Comparison of ENCODE assay signal across 9 mouse cellular contexts in genomic region chr2:116820831-116821745, GRCm38 (mm10). TPM values are rescaled to one million over a fixed set of nuclear protein-coding genes. Genes with fewer than 3 reads are reported as not detected.
DNase-seq lines count a peak whose midpoint lies in the region; ATAC-seq and TF ChIP-seq lines count a peak whose summit lies in the region.
"Had no signal": no experiment of that assay in that cellular context is flagged by ENCODE, and none has a peak within 500 bp of the region (broad histone marks: within the 10 kb centered on the region; RNA-seq: fewer than 3 reads in every experiment).

No protein-coding gene starts in this region.

- H3K4me3 ChIP-seq in intestine, postnatal 0 days (ENCODE audit: low read depth, low read length), result no peak overlapping the region
- no peak overlapping the region for H3K4me3 ChIP-seq in intestine, embryonic 15.5 days (replicated peaks)
- H3K4me3 ChIP-seq in MEL (ENCODE audit: control insufficient read depth in 1 of 2, insufficient read depth in 1 of 2, low read depth in 2 of 2, low read length in 2 of 2), result no peak overlapping the region
- H3K4me3 ChIP-seq in forebrain, embryonic 13.5 days, result no peak overlapping the region

- no peak for ATAC-seq in intestine, postnatal 0 days
- no peak for ATAC-seq in intestine, embryonic 15.5 days
- peak; percentile 66 for ATAC-seq in forebrain, embryonic 13.5 days

- no peak overlapping the region for H3K4me2 ChIP-seq in intestine, postnatal 0 days (replicated peaks; ENCODE audit: low read depth)
- no peak overlapping the region for H3K4me2 ChIP-seq in intestine, embryonic 15.5 days (replicated peaks)
- H3K4me2 ChIP-seq in forebrain, embryonic 13.5 days, result peak overlapping the region; percentile 8; the same call in 1 of the 2 replicates

- no peak overlapping the region for H3K9ac ChIP-seq in intestine, postnatal 0 days (ENCODE audit: low read depth, low read length)
- H3K9ac ChIP-seq in intestine, embryonic 15.5 days, result no peak overlapping the region
- H3K9ac ChIP-seq in MEL (ENCODE audit: control insufficient read depth, low read depth, low read length, poor library complexity, severe bottlenecking), result no peak overlapping the region
- H3K9ac ChIP-seq in forebrain, embryonic 13.5 days, result no peak overlapping the region

- no peaks in the 10 kb centered on the region for H3K27me3 ChIP-seq in intestine, postnatal 0 days (replicated peaks; ENCODE audit: control insufficient read depth, insufficient read depth, low read length)
- H3K27me3 ChIP-seq in intestine, embryonic 15.5 days (replicated peaks), result no peaks in the 10 kb centered on the region
- no peaks in the 10 kb centered on the region for H3K27me3 ChIP-seq in MEL (ENCODE audit: control insufficient read depth in 1 of 2, insufficient read depth in 2 of 2, low read length in 2 of 2)
- H3K27me3 ChIP-seq in forebrain, embryonic 13.5 days, result no peaks in the 10 kb centered on the region

- TF ChIP-seq CTCF in intestine, postnatal 0 days (IDR thresholded peaks at IDR 0.05; ENCODE audit: low read depth), result peak; percentile 59
- TF ChIP-seq CTCF in MEL (IDR thresholded peaks at IDR 0.05 in 2 of 3, conservative IDR thresholded peaks at IDR 0.05 in 1 of 3; ENCODE audit: control insufficient read depth in 1 of 3, insufficient read depth in 1 of 3, low read depth in 2 of 3, low read length in 3 of 3, poor library complexity in 1 of 3, severe bottlenecking in 1 of 3), result no peak; a peak in 1 of 6 replicates

- no peak for DNase-seq in MEL (ENCODE audit: low read depth, low spot score)
- DNase-seq in lung, postnatal 14 days, result peak; percentile 14
- DNase-seq in spleen, adult 12 weeks (ENCODE audit: low spot score), result no peak
- DNase-seq in adrenal gland, adult 18-20 months (ENCODE audit: low spot score in 2 of 2), result no peak
- DNase-seq in liver, result no peak

- TF ChIP-seq RAD21 in MEL (IDR thresholded peaks at IDR 0.05; ENCODE audit: low read depth, low read length), result peak; percentile 6; the same call in 1 of the 2 replicates

- WGBS in intestine, postnatal 0 days, result 39% methylated on average over 13 of the region's 13 CpGs
- WGBS in intestine, embryonic 15.5 days, result 45% methylated on average over 13 of the region's 13 CpGs
- WGBS in forebrain, embryonic 13.5 days, result 49% methylated on average over 13 of the region's 13 CpGs

- H3K27ac ChIP-seq in intestine, postnatal 0 days (ENCODE audit: low read depth, low read length), result no peak overlapping the region
- H3K27ac ChIP-seq in intestine, embryonic 15.5 days, result no peak overlapping the region
- no peak overlapping the region for H3K27ac ChIP-seq in MEL (ENCODE audit: control insufficient read depth, low read depth, low read length)
- peak overlapping the region; percentile 42; the same call in 1 of the 2 replicates for H3K27ac ChIP-seq in forebrain, embryonic 13.5 days

- no peak for TF ChIP-seq EP300 in MEL (IDR thresholded peaks at IDR 0.05; ENCODE audit: low read depth in 1 of 2, low read length in 2 of 2)

- H3K9me3 ChIP-seq in intestine, postnatal 0 days (ENCODE audit: control insufficient read depth), result no peaks in the 10 kb centered on the region
- H3K9me3 ChIP-seq in intestine, embryonic 15.5 days, result no peaks in the 10 kb centered on the region
- no peaks in the 10 kb centered on the region for H3K9me3 ChIP-seq in MEL (replicated peaks; ENCODE audit: insufficient read depth, low read length)
- H3K9me3 ChIP-seq in forebrain, embryonic 13.5 days (replicated peaks), result no peaks in the 10 kb centered on the region

- no peaks in the 10 kb centered on the region for H3K79me2 ChIP-seq in MEL (ENCODE audit: control insufficient read depth, insufficient read depth, low read length, poor library complexity)

- TF ChIP-seq POLR2A in MEL (IDR thresholded peaks at IDR 0.05; ENCODE audit: control insufficient read depth in 1 of 2, insufficient read depth in 1 of 2, low read depth in 1 of 2, low read length in 2 of 2, poor library complexity in 1 of 2), result no peak

- no peaks in the 10 kb centered on the region for H3K36me3 ChIP-seq in intestine, postnatal 0 days (ENCODE audit: control insufficient read depth, insufficient read depth)
- no peaks in the 10 kb centered on the region for H3K36me3 ChIP-seq in intestine, embryonic 15.5 days
- no peaks in the 10 kb centered on the region for H3K36me3 ChIP-seq in MEL (ENCODE audit: control insufficient read depth in 1 of 2, insufficient read depth in 2 of 2, low read length in 2 of 2)
- no peaks in the 10 kb centered on the region for H3K36me3 ChIP-seq in forebrain, embryonic 13.5 days (ENCODE audit: poor library complexity, severe bottlenecking)

- H3K4me1 ChIP-seq in intestine, postnatal 0 days (replicated peaks; ENCODE audit: control insufficient read depth, insufficient read depth, low read length), result no peaks in the 10 kb centered on the region; the same call in 1 of the 2 replicates
- no peaks in the 10 kb centered on the region for H3K4me1 ChIP-seq in intestine, embryonic 15.5 days (replicated peaks)
- no peaks in the 10 kb centered on the region for H3K4me1 ChIP-seq in MEL (ENCODE audit: control insufficient read depth in 1 of 2, insufficient read depth in 2 of 2, low read length in 2 of 2)
- peaks cover 37% of the 10 kb centered on the region for H3K4me1 ChIP-seq in forebrain, embryonic 13.5 days

TF ChIP-seq in MEL, 35 proteins besides CTCF, POLR2A, EP300 and RAD21:
- no peak for TF ChIP-seq UBTF (IDR thresholded peaks at IDR 0.05; ENCODE audit: borderline replicate concordance, insufficient read depth, low read depth, low read length)
- TF ChIP-seq MXI1 (IDR thresholded peaks at IDR 0.05; ENCODE audit: low read depth, low read length), result no peak
- TF ChIP-seq SMC3 (IDR thresholded peaks at IDR 0.05; ENCODE audit: low read depth, low read length), result no peak
- no peak for TF ChIP-seq MAFK (IDR thresholded peaks at IDR 0.05; ENCODE audit: borderline replicate concordance, low read depth, low read length)
- TF ChIP-seq ZC3H11A (IDR thresholded peaks at IDR 0.05; ENCODE audit: low read depth, low read length), result no peak
- TF ChIP-seq POLR2AphosphoS2 (IDR thresholded peaks at IDR 0.05; ENCODE audit: low read length), result no peak
- TF ChIP-seq MYC (IDR thresholded peaks at IDR 0.05; ENCODE audit: low read depth, low read length), result no peak
- TF ChIP-seq USF1 (IDR thresholded peaks at IDR 0.05; ENCODE audit: low read depth, low read length), result no peak
- TF ChIP-seq POLR2AphosphoS5 (IDR thresholded peaks at IDR 0.05; ENCODE audit: borderline replicate concordance, low read depth, low read length), result no peak
TF ChIP-seq in MEL: peak in this region for 0.

RNA-seq across cellular contexts. Expression of gene Tmco5, which starts 57.4 kb away (rescaled TPM):
- polyA plus RNA-seq in intestine, postnatal 0 days (2015; fragmentation: Nextera tagmentation; extraction: Ambion mirVana), result not detected in 2 replicates
- not detected in 2 replicates for polyA plus RNA-seq in intestine, embryonic 15.5 days (2015; fragmentation: Nextera tagmentation; extraction: Ambion mirVana)
- not detected in 2 replicates for total RNA-seq in MEL (2012; rRNA removed)
- polyA plus RNA-seq in MEL (2012; ENCODE audit: insufficient read depth in 1 of 2, insufficient read length in 2 of 2, low read depth in 1 of 2, low replicate concordance in 2 of 2, missing spikeins in 1 of 2), result not detected
- polyA plus RNA-seq in forebrain, embryonic 13.5 days (2015; fragmentation: Nextera tagmentation; extraction: Ambion mirVana), result not detected in 2 replicates
- total RNA-seq in adrenal gland, adult 18-20 months (2021), result not detected
- polyA plus RNA-seq: heart, embryonic 16.5 days had no signal
